Mouse (Mus musculus) kidney, postnatal 0 days (tissue): ENCODE data around the gene 1700025G04Rik. TPM values are rescaled to one million over a fixed set of nuclear protein-coding genes. Genes with fewer than 3 reads are reported as not detected.

Experiments used
- ATAC-seq: fragments of 200-750 bp; cut with Nextera tagmentation; replicated peaks from 2 replicates; pipeline ENCODE4 v1.8.0; 2017; ENCODE audit warnings: low read depth, moderate number of reproducible peaks, moderate TSS enrichment, moderate library complexity; ENCODE audit not compliant: low FRiP score
- DNase-seq: peaks from one replicate; pipeline ENCODE4 v3.0.0-alpha.2; 2016; ENCODE audit warnings: low spot score
- H3K27ac ChIP-seq: fragments of 300-500 bp; sonication (generic); 2 replicates; pipeline ENCODE4 v1.5.1; 2014; ENCODE audit warnings: mild to moderate bottlenecking
- H3K27me3 ChIP-seq: fragments of 300-500 bp; sonication (generic); 2 replicates; pipeline ENCODE4 v1.6.1; 2014; ENCODE audit warnings: low read length, mixed read lengths; ENCODE audit not compliant: insufficient read depth
- H3K36me3 ChIP-seq: fragments of 300-500 bp; sonication (generic); 2 replicates; pipeline ENCODE4 v1.6.1; 2014; ENCODE audit warnings: low read length, mixed read lengths; ENCODE audit not compliant: insufficient read depth
- H3K4me1 ChIP-seq: fragments of 300-500 bp; sonication (generic); replicated peaks from 2 replicates; pipeline ENCODE4 v1.6.1; 2014; ENCODE audit warnings: antibody characterized with exemption, low read length, mixed read lengths; ENCODE audit not compliant: insufficient read depth
- H3K4me2 ChIP-seq: fragments of 300-500 bp; sonication (generic); 2 replicates; pipeline ENCODE4 v1.6.1; 2014; ENCODE audit warnings: mild to moderate bottlenecking, low read length, moderate library complexity, mixed read lengths
- H3K4me3 ChIP-seq: fragments of 300-500 bp; sonication (generic); replicated peaks from 2 replicates; pipeline ENCODE4 v1.5.1; 2014; ENCODE audit warnings: low read depth, low read length
- H3K9ac ChIP-seq: fragments of 300-500 bp; sonication (generic); 2 replicates; pipeline ENCODE4 v1.6.1; 2014; ENCODE audit warnings: low read depth, low read length
- H3K9me3 ChIP-seq: fragments of 300-500 bp; sonication (generic); replicated peaks from 2 replicates; pipeline ENCODE4 v1.6.1; 2016; ENCODE audit warnings: low read length, inconsistent platforms, mixed read lengths
- CTCF ChIP-seq: IDR thresholded peaks from 2 replicates; pipeline ENCODE4 v1.5.1; 2016; ENCODE audit warnings: antibody characterized with exemption, low read depth, mild to moderate bottlenecking, moderate library complexity
- WGBS: fragments of 180-500 bp; shearing (Covaris S2); extraction: QIAGEN DNeasy Blood & Tissue Kit; methylation state at CpG from one replicate; pipeline ENCODE4 v1.1.7; 2014; 5-methylcytosine and 5-hydroxymethylcytosine counted together
- polyA plus RNA-seq: library from polyadenylated mRNA; unstranded; fragments of >200 nt; fragmentation: Nextera tagmentation; extraction: Ambion mirVana; gene quantifications from 2 replicates; pipeline ENCODE4 v1.2.1, GENCODE M21; 2015

1700025G04Rik gene
- polyA plus RNA-seq, 1 experiment from 2014 or later, result 15.5 TPM

GRCm38 (mm10) chr1:151879308-151879850 is 210.5 kb downstream of the 1700025G04Rik start:
- H3K27ac ChIP-seq, result no peak overlapping the region
- H3K27me3 ChIP-seq, result no peaks in the 10 kb centered on the region
- DNase-seq (no peak), ATAC-seq (no peak)
- H3K9ac ChIP-seq, result no peak overlapping the region
- H3K4me3 ChIP-seq, result no peak overlapping the region
- no peak overlapping the region for H3K4me2 ChIP-seq
- no peaks in the 10 kb centered on the region for H3K36me3 ChIP-seq
- no peaks in the 10 kb centered on the region for H3K9me3 ChIP-seq
- 93% methylated on average over 11 of the region's 11 CpGs for WGBS
- no peak for TF ChIP-seq CTCF
- no peaks in the 10 kb centered on the region for H3K4me1 ChIP-seq

- H3K4me2 ChIP-seq, result no peak overlapping the region
- H3K27me3 ChIP-seq, result no peaks in the 10 kb centered on the region
- no peak for DNase-seq
- no peaks in the 10 kb centered on the region for H3K9me3 ChIP-seq
- TF ChIP-seq CTCF, result no peak
- WGBS, result 20% methylated on average over 4 of the region's 4 CpGs
- H3K4me1 ChIP-seq, result no peaks in the 10 kb centered on the region
- H3K9ac ChIP-seq, result no peak overlapping the region
- no peak for ATAC-seq
- no peak overlapping the region for H3K4me3 ChIP-seq
- no peak overlapping the region for H3K27ac ChIP-seq
- H3K36me3 ChIP-seq, result no peaks in the 10 kb centered on the region
These were observed 211.5 kb downstream of the 1700025G04Rik start for GRCm38 (mm10) chr1:151878411-151878810.

GRCm38 (mm10) chr1:151872971-151873370 is 217.0 kb downstream of the 1700025G04Rik start:
- Histone ChIP-seq H3K9ac (no peak overlapping the region), H3K4me3 (no peak overlapping the region), H3K4me1 (no peaks in the 10 kb centered on the region), H3K27ac (no peak overlapping the region), H3K27me3 (no peaks in the 10 kb centered on the region), H3K36me3 (no peaks in the 10 kb centered on the region), H3K4me2 (no peak overlapping the region), H3K9me3 (no peaks in the 10 kb centered on the region)
- 72% methylated on average over 5 of the region's 5 CpGs for WGBS
- TF ChIP-seq CTCF, result no peak
- ATAC-seq (no peak), DNase-seq (peak; percentile 65)

GRCm38 (mm10) chr1:151864326-151864725 is 225.6 kb downstream of the 1700025G04Rik start:
- no peaks in the 10 kb centered on the region for H3K27me3 ChIP-seq
- no peaks in the 10 kb centered on the region for H3K4me1 ChIP-seq
- 90% methylated on average over 6 of the region's 6 CpGs for WGBS
- no peaks in the 10 kb centered on the region for H3K9me3 ChIP-seq
- no peak for ATAC-seq
- TF ChIP-seq CTCF, result no peak
- DNase-seq, result no peak
- no peak overlapping the region for H3K9ac ChIP-seq
- no peaks in the 10 kb centered on the region for H3K36me3 ChIP-seq
- no peak overlapping the region for H3K4me2 ChIP-seq
- peak overlapping the region; percentile 76; the same call in 1 of the 2 replicates for H3K27ac ChIP-seq
- no peak overlapping the region for H3K4me3 ChIP-seq

- Histone ChIP-seq H3K36me3 (no peaks in the 10 kb centered on the region), H3K9me3 (no peaks in the 10 kb centered on the region), H3K4me3 (no peak overlapping the region), H3K4me1 (no peaks in the 10 kb centered on the region), H3K27me3 (no peaks in the 10 kb centered on the region), H3K4me2 (no peak overlapping the region), H3K9ac (no peak overlapping the region), H3K27ac (peak overlapping the region; percentile 76)
- ATAC-seq, result no peak; the same call in 1 of the 2 replicates
- 78% methylated on average over 12 of the region's 12 CpGs for WGBS
- TF ChIP-seq CTCF, result no peak
- peak; percentile 69 for DNase-seq
These were observed 226.2 kb downstream of the 1700025G04Rik start for GRCm38 (mm10) chr1:151863797-151864147.

GRCm38 (mm10) chr1:151863135-151863796 is 226.7 kb downstream of the 1700025G04Rik start:
- Histone ChIP-seq H3K36me3 (no peaks in the 10 kb centered on the region), H3K4me3 (no peak overlapping the region), H3K4me1 (no peaks in the 10 kb centered on the region), H3K4me2 (no peak overlapping the region), H3K27ac (peak overlapping the region; percentile 76), H3K9me3 (no peaks in the 10 kb centered on the region), H3K9ac (no peak overlapping the region), H3K27me3 (no peaks in the 10 kb centered on the region)
- DNase-seq, result peak; percentile 86
- TF ChIP-seq CTCF, result no peak
- no peak; the same call in 1 of the 2 replicates for ATAC-seq
- 59% methylated on average over 17 of the region's 17 CpGs for WGBS
